Mouse (Mus musculus) central nervous system, embryonic 14 days (tissue): ENCODE data around the gene Prdx6. TPM values are rescaled to one million over a fixed set of nuclear protein-coding genes. Genes with fewer than 3 reads are reported as not detected.

Experiments used
- polyA plus RNA-seq: library from polyadenylated mRNA; depleted of rRNA; stranded (reverse); fragments of >200 nt; gene quantifications from 2 replicates; pipeline ENCODE4 v1.2.3, GENCODE M21; 2012; rRNA removed

Gene Prdx6
- polyA plus RNA-seq, result 82.7 and 102 TPM in 2 replicates

GRCm38 (mm10) chr1:161250604-161251416 is at the start of gene Prdx6:
Gene Prdx6, minus strand, starts transcription at chr1:161251219.

Other genes starting within 250 kb of the Prdx6 start
- 7.6 and 7.8 TPM in 2 replicates for gene Zbtb37, start 216.4 kb downstream of the Prdx6 start, polyA plus RNA-seq
- gene Dars2, start 180.6 kb downstream of the Prdx6 start, polyA plus RNA-seq, result 20.3 and 23.8 TPM in 2 replicates
- gene Cenpl, start 180.5 kb downstream of the Prdx6 start, polyA plus RNA-seq, result 10.2 and 11.4 TPM in 2 replicates
- 21.5 TPM in 2 replicates for gene Klhl20, start 119.7 kb downstream of the Prdx6 start, polyA plus RNA-seq
- 10.2 and 11.3 TPM in 2 replicates for gene Ankrd45, start 108.5 kb downstream of the Prdx6 start, polyA plus RNA-seq
- not detected in 2 replicates for gene Tex50, start 91.9 kb downstream of the Prdx6 start, polyA plus RNA-seq
- 0.05 TPM in 1 of 2 replicates, not detected in the other for gene Tnfsf4, start 144.2 kb upstream of the Prdx6 start, polyA plus RNA-seq
- gene Tnfsf18, start 243.4 kb upstream of the Prdx6 start, polyA plus RNA-seq, result 0.07 and 0.16 TPM in 2 replicates